Mouse (Mus musculus): ENCODE measurements around the gene Rgma.

Rgma gene

GRCm38 (mm10) chr7:73371587-73372321, 3.6 kb upstream of the Rgma start:
- no peak for DNase-seq (ENCODE audit: low spot score)

DNA sequence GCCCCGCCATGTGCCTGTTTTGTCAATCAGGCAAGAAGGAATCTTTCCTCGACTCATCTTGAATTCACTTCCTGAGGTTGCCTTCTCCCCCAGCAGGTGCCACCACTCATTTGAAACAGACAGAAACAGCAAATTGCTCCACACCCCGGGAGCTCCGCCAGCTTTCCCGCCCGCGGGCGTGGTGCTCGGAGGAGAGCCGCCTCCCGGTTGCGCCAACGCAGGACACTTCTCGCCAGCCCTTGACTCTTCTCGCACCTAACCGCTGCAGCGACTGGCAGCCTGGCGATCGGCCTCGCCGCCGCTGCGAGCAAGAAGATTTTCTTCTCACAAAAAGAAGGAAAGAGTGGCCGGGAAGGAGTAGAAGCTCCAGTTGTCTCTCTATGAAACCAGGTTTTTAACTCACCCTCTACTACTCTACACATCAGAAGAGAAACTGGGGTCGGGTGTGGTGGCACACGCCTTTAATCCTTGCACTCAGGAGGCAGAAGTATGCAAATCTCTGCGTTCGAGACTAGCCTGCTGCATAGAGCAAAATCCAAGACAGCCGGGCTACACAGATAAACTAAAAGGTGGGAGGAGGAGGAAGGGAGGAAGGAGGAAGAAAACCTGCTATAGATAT, 2.8 kb upstream of the Rgma start:
- peak; percentile 58 for DNase-seq (ENCODE audit: low spot score)

DNA sequence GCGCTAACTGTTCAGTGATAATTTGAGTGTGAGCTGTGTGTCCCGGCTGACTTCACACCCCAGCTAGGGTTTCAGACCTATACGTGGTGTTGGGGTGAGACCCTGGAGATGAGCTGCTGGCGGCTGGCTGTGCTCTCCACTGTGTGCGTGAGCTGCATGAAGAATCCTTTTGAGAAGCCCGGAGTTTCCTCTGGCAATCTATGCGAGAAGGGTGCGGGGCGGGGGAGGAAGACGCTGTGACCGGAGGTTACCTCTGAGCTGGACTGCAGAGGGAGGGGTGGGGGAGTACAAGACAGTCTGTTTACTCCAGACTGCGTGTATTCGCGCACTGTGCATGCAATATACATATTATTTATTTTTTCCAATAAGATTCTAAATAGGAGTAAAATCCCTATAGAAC, 582 bp upstream of the Rgma start:
- no peak for DNase-seq (ENCODE audit: low spot score)

- DNase-seq (ENCODE audit: low spot score), result no peak
Observed at GRCm38 (mm10) chr7:73376101-73377001, 1.0 kb downstream of the Rgma start.

DNA sequence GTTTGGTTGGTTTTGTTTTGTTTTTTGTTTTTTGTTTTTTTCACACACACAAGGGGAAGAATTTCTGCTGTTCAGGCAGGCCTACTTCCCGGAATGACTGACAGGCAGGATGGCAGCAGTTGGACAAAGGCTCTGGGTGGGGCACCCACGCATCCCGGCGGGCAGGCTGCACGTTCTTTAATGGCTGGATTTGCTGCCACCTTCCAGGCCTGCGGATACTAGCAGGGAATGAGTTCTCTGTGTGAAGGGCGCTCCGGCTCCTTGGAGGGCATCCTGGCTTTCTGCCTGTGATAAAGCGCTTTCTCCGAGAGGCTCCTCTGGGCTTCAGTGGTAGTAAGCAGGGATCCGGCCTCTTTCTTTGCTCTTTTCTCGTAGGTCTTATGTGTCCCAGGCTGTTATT, 2.0 kb downstream of the Rgma start:
- DNase-seq (ENCODE audit: low spot score), result no peak

- no peak for DNase-seq (ENCODE audit: low spot score)
Observed at GRCm38 (mm10) chr7:73378034-73378433, 2.7 kb downstream of the Rgma start.

DNA sequence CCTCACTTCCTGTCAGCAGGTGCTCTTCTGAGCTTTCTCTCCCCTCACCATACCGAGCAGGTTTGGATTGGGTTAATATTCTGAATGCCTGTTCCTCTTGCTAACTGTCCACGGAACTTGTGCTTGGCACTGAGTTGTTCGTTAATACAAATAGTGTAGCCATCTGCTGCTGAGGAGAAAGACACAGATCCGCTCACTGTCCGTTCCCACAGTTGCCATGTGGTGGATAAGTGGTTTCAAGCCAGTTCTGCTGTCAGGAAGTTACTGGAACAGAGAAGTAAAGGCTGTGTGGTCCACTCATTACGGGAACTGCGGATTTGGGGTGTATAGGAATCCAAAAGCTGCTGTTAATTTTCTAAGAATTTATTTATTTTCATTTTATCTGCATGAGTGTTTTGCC, 7.5 kb downstream of the Rgma start:
- DNase-seq (ENCODE audit: low spot score), result no peak

DNA sequence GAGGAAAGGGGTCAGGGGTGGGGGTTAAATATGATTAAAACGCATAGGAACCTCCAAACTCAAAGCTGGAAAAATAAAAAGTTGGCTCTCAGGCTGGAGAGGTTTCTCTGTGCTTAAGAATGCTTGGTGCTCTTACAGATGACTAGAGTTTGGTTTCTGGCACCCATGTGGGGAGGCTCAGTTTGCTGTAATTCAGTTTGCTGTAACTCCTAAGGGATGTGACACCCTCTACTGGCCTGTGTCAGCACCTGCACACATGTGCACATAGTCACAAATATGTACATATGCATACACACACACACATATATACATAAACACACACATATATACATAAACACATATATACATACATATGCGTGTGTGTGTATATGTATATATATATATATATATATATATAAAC, 13.6 kb downstream of the Rgma start:
- no peak for DNase-seq (ENCODE audit: low spot score)

GRCm38 (mm10) chr7:73389419-73389818, 14.1 kb downstream of the Rgma start:
- no peak for DNase-seq (ENCODE audit: low spot score)

DNA sequence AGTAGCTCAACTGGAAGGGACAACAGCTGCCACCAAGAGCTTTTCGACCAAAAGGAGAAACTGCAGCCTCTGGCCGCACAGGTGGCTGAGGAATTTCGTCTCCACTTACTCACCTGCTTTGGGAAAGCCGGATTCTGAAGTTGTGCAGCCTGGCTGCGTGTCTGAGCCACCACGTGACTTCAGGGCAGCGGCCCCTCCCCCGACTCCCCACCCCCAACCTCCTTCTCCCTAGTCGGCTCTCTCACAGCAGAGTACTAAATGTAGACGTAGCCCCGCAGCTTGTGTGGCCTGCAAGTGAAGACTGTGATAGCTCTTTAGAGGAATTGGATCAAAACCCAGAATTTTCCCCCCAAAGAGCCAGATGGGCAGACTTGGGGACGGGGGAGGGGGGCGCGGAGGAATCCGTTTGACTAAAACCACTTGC, 14.6 kb downstream of the Rgma start:
- no peak for DNase-seq (ENCODE audit: low spot score)

DNA sequence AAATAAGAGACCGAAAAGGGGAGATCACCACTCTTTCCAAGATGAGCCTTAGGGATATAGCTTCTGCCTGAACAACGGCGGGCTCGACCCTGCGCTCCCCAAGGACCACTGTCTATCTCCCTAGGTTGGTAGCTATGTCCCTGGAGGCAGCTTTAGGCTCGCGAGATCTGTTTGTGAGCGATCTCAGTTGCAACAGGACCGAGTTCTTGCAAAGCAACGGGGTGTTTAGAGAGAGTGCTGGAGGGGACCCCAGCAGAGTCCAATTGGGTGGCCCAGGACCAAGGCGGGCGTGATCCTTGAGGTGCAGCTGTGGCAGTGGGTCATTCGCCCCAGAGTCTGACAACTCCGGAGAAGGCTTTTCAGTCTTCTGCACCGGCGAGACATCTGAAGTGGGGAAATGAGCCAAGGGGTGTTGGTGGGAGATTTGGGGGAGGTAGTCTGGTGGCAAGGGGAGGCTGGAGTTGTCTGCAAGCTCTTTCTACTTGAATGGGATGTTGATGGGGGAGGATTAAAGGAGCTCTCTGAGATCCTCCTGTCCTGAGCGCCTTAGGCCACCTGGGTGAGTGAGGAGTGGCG, 15.2 kb downstream of the Rgma start:
- DNase-seq (ENCODE audit: low spot score), result no peak

DNA sequence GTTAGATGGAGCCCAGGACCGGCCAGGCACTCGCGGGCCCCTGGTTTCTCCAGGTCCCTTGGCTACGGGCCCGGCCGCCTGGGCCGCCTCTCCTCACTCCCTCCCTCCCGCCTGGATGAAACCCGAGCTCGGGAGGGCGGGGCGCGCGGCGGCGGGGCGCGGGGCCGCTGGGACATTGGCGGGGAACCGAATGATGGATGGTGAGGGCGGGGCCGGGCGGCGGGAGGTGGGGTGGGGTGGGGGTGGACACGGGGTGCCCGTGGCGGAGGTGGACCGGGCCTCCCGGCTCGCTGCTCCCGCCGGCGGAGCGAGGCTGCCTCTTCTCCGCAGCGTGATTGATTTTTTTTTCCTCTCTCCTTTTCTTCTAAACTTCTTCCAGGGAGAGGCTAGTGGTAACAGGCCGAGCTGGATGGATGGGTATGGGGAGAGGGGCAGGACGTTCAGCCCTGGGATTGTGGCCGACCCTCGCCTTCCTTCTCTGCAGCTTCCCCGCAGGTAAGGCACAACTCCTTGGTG, 15.8 kb downstream of the Rgma start:
- DNase-seq (ENCODE audit: low spot score), result peak; percentile 90

- DNase-seq (ENCODE audit: low spot score), result no peak
Observed at GRCm38 (mm10) chr7:73391518-73392321, 16.4 kb downstream of the Rgma start.

GRCm38 (mm10) chr7:73392359-73392758, 17.1 kb downstream of the Rgma start:
- DNase-seq (ENCODE audit: low spot score), result no peak

- no peak for DNase-seq (ENCODE audit: low spot score)
Observed at GRCm38 (mm10) chr7:73393307-73394012, 18.2 kb downstream of the Rgma start.

DNA sequence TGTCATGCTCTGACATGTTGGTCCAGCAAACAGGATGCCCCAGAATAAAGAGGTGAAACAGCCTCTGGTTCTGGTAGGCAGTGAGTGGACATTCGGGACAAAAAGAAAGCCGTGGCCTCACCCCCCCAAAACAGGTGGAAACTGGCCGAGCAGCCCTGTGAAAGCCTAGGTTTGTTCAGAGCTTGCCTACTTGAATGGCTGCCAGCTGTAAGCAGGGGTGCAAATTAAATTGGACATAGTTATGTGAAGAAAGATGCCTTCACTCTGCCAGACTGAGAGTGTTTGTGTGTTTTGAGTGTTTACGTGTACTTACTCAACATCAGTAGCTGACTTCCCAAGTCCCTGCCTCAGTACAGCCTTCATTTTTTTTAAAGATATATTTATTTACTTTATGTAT, 18.7 kb downstream of the Rgma start:
- no peak for DNase-seq (ENCODE audit: low spot score)

- DNase-seq (ENCODE audit: low spot score), result peak; percentile 60
Observed at GRCm38 (mm10) chr7:73398319-73398718, 23.0 kb downstream of the Rgma start.

DNA sequence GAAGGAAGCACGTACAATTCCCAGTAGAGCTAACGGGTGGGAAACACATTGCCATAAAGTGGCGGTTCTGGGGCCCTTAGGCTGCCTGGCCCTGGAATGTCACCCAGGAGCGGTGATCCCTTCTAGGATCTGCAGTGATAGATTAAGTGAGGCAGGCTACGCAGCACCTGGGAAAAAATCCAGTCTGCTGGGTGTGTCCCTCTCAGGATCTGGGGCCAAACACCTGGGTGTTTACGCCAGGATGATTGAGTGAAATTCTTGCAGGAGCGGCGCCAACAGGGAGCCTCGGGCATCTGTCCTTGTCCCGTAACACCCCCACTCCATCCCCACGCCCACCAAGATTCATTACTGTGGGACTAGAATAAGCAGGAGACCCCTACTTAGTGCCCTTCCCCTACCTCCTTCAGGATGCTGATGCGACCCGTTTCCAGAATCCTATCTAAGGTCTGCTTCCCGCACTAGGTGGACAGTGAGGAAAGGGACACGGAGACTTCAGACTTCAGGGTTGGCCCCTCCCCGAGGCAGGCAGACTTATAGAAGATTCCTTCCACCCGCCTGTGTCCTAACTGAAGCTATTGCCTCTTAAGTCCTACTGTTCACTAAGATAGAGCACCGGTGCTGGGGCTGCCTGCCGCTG, 23.6 kb downstream of the Rgma start:
- no peak for DNase-seq (ENCODE audit: low spot score)

- DNase-seq (ENCODE audit: low spot score), result no peak
Observed at GRCm38 (mm10) chr7:73399501-73400044, 24.3 kb downstream of the Rgma start.
